Mouse (Mus musculus) Patski (cell line): ENCODE measurements around the gene Sf3b4. TPM values are rescaled to one million over a fixed set of nuclear protein-coding genes. Genes with fewer than 3 reads are reported as not detected.

Experiments used
- ATAC-seq: fragments of 100-300 bp; one replicate; pipeline ENCODE4 v1.8.0; 2021
- CTCF ChIA-PET: fragments of 350-600 bp; sonication (Branson Sonifier 250); formaldehyde crosslinking; loops from one replicate; lab custom pipeline; 2022; ENCODE audit warnings: inconsistent platforms; lab: Charles Lee
- POLR2A ChIA-PET: fragments of 350-600 bp; sonication (Branson Sonifier 250); formaldehyde crosslinking; loops from one replicate; lab custom pipeline; 2022; ENCODE audit warnings: antibody characterized with exemption, inconsistent platforms; lab: Charles Lee
- DNase-seq: peaks from one replicate; pipeline ENCODE4 v3.0.0-alpha.2; 2011; ENCODE audit warnings: low read depth, low spot score
- H3K27me3 ChIP-seq: fragments of 371-371 bp; one replicate; pipeline ENCODE4 v1.5.1; 2021
- CTCF ChIP-seq: fragments of 100-300 bp; IDR thresholded peaks from one replicate; pipeline ENCODE4 v1.5.1; 2021
- in situ Hi-C: fragments of 300-500 bp; cut with MboI; formaldehyde crosslinking; loops from 3 replicates; pipeline ENCODE4 v1.11.1; 2018; ENCODE audit warnings: low pct_unique_long_range_greater_than_20kb, mixed read lengths
- polyA plus RNA-seq: library from polyadenylated mRNA; unstranded; gene quantifications from one replicate; pipeline ENCODE4 v1.2.3, GENCODE M21; 2021

Sf3b4 gene
- polyA plus RNA-seq, 1 experiment from 2014 or later = 119 TPM

GRCm38 (mm10) chr3:96155501-96155900 is 16.6 kb upstream of the Sf3b4 start:
- DNase-seq (no peak), ATAC-seq (no peak)
- TF ChIP-seq CTCF = no peak
- ChIA-PET CTCF (interaction anchor here (1.4 to 5.2 kb wide), 4 partner anchors 22 to 89 kb away, joined by 3 to 33 read pairs (median 5); no protein-coding TSS in a partner anchor), POLR2A (interaction anchor here (1.4 kb wide), 1 partner anchor 87 kb away, joined by 3 read pairs; no protein-coding TSS in a partner anchor)
- in situ Hi-C loops = no loop called here
- no peaks in the 10 kb centered on the region for H3K27me3 ChIP-seq

- no peak for TF ChIP-seq CTCF
- ChIA-PET POLR2A (interaction anchor here (0.7 to 5.0 kb wide), 8 partner anchors 13 to 102 kb away, joined by 3 to 49 read pairs (median 6); partner anchors contain the start of genes Otud7b, Sf3b4 and Vps45), CTCF (interaction anchor here (1.5 to 4.1 kb wide), 8 partner anchors 8 to 94 kb away, joined by 5 to 26 read pairs (median 12); partner anchors contain the start of genes Bola1 and Hist2h2ab)
- DNase-seq (no peak), ATAC-seq (peak; percentile 15)
- in situ Hi-C loops = loop anchor here (10.0 kb wide), 1 partner anchor 495 kb away; no protein-coding TSS in a partner anchor
- H3K27me3 ChIP-seq = no peaks in the 10 kb centered on the region
Measured at GRCm38 (mm10) chr3:96159820-96160219, 12.3 kb upstream of the Sf3b4 start.

GRCm38 (mm10) chr3:96160222-96160802 is 11.8 kb upstream of the Sf3b4 start:
- in situ Hi-C loops = loop anchor here (10.0 kb wide), 1 partner anchor 496 kb away; no protein-coding TSS in a partner anchor
- ATAC-seq (peak; percentile 83), DNase-seq (peak; percentile 86)
- TF ChIP-seq CTCF = no peak
- CTCF ChIA-PET = interaction anchor here (0.9 to 4.3 kb wide), 15 partner anchors 9 to 99 kb away, joined by 3 to 26 read pairs (median 5); partner anchors contain the start of genes Bola1, Hist2h2ab and Sf3b4
- POLR2A ChIA-PET = interaction anchor here (0.7 to 5.0 kb wide), 9 partner anchors 13 to 102 kb away, joined by 3 to 49 read pairs (median 7); partner anchors contain the start of genes Bola1, Hist2h2ab, Otud7b and Sf3b4
- H3K27me3 ChIP-seq = no peaks in the 10 kb centered on the region

- ATAC-seq (peak; percentile 34), DNase-seq (peak; percentile 76)
- CTCF ChIA-PET = interaction anchor here (0.9 to 4.3 kb wide), 16 partner anchors 9 to 100 kb away, joined by 3 to 26 read pairs (median 5); partner anchors contain the start of genes Bola1, Hist2h2ab and Sf3b4
- in situ Hi-C loops = loop anchor here (10.0 kb wide), 1 partner anchor 496 kb away; no protein-coding TSS in a partner anchor
- no peak for TF ChIP-seq CTCF
- POLR2A ChIA-PET = interaction anchor here (0.5 to 5.0 kb wide), 16 partner anchors 8 to 215 kb away, joined by 3 to 49 read pairs (median 6); partner anchors contain the start of genes Bola1, Hist2h2ab, Hist2h2ac and Hist2h2be
- no peaks in the 10 kb centered on the region for H3K27me3 ChIP-seq
Measured at GRCm38 (mm10) chr3:96160803-96161516, 11.2 kb upstream of the Sf3b4 start.

- POLR2A ChIA-PET = interaction anchor here (0.6 to 5.0 kb wide), 14 partner anchors 9 to 279 kb away, joined by 3 to 49 read pairs (median 6); partner anchors contain the start of genes Bola1, Hist2h2ab, Hist2h2ac and Hist2h2be
- ATAC-seq (peak; percentile 47), DNase-seq (peak; percentile 57)
- TF ChIP-seq CTCF = no peak
- in situ Hi-C loops = loop anchor here (10.0 kb wide), 1 partner anchor 497 kb away; no protein-coding TSS in a partner anchor
- no peaks in the 10 kb centered on the region for H3K27me3 ChIP-seq
- CTCF ChIA-PET = interaction anchor here (0.9 to 4.3 kb wide), 15 partner anchors 10 to 101 kb away, joined by 3 to 26 read pairs (median 5); partner anchors contain the start of genes Bola1, Hist2h2ab and Sf3b4
Measured at GRCm38 (mm10) chr3:96161869-96162840, 10.0 kb upstream of the Sf3b4 start, which contains the start of gene Mtmr11. TSS of gene Mtmr11 (plus strand) at chr3:96162004.

- ChIA-PET POLR2A (interaction anchor here (0.6 to 5.0 kb wide), 8 partner anchors 10 to 278 kb away, joined by 4 to 49 read pairs (median 12); partner anchors contain the start of genes Bola1, Hist2h2ab, Hist2h2ac and Hist2h2be), CTCF (interaction anchor here (1.3 to 4.3 kb wide), 5 partner anchors 9 to 97 kb away, joined by 3 to 26 read pairs (median 17); partner anchors contain the start of genes Bola1, Hist2h2ab and Sf3b4)
- no peak for TF ChIP-seq CTCF
- ATAC-seq = no peak
- DNase-seq = no peak
- in situ Hi-C loops = loop anchor here (10.0 kb wide), 1 partner anchor 498 kb away; no protein-coding TSS in a partner anchor
- H3K27me3 ChIP-seq = no peaks in the 10 kb centered on the region
Measured at GRCm38 (mm10) chr3:96163040-96163439, 9.1 kb upstream of the Sf3b4 start.

GRCm38 (mm10) chr3:96168466-96169158 is 3.5 kb upstream of the Sf3b4 start:
- H3K27me3 ChIP-seq = no peaks in the 10 kb centered on the region
- in situ Hi-C loops = loop anchor here (10.0 kb wide), 1 partner anchor 504 kb away; no protein-coding TSS in a partner anchor
- ATAC-seq (no peak), DNase-seq (no peak)
- ChIA-PET CTCF (no interaction called here), POLR2A (interaction anchor here (2.0 kb wide), 1 partner anchor 51 kb away, joined by 8 read pairs; the partner anchor contains the start of genes Bola1 and Hist2h2ab)
- no peak for TF ChIP-seq CTCF

- ATAC-seq = no peak
- ChIA-PET CTCF (interaction anchor here (1.0 to 3.7 kb wide), 6 partner anchors 8 to 107 kb away, joined by 3 to 17 read pairs (median 4); partner anchors contain the start of gene Mtmr11), POLR2A (interaction anchor here (0.8 to 2.0 kb wide), 3 partner anchors 49 to 83 kb away, joined by 3 to 8 read pairs (median 5); partner anchors contain the start of genes Bola1 and Hist2h2ab)
- no peaks in the 10 kb centered on the region for H3K27me3 ChIP-seq
- no peak for TF ChIP-seq CTCF
- no peak for DNase-seq
- in situ Hi-C loops = no loop called here
Measured at GRCm38 (mm10) chr3:96170276-96170675, 1.9 kb upstream of the Sf3b4 start.
